Mouse (Mus musculus) spleen, postnatal 10 days (tissue): ENCODE measurements at regions not wholly inside any gene's neighbourhood (a gene's known extent, or its start where the extent isn't known, plus 50 kb on each side); places are given as distances from the start of the nearest gene placed in this dataset.

Experiments used
- DNase-seq, 2 experiments: peaks; one replicate each; pipeline ENCODE4 v3.0.0; 2021 to 2022; ENCODE audit warnings: low spot score in 2 of 2

DNA sequence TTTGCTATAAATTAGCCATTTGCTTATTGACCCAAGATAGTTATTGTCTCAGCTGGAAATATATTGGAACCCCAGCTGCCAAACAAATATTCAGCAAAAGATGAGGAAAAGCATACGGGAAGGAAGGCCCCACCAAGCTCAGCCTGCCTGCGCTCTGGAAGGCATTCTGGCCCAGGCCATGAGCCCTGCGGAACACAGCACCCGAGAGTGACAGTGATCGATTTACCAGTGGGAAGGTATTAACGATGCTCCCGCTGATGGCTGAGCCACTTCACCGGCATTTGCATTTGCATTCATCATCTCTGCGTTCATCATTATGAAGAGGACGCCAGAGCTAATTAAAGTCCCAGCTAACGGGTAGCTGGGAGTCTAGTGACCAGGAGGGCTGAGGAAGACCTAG is 174.8 kb downstream of the Irx2 start:
- DNase-seq, result no peak

DNA sequence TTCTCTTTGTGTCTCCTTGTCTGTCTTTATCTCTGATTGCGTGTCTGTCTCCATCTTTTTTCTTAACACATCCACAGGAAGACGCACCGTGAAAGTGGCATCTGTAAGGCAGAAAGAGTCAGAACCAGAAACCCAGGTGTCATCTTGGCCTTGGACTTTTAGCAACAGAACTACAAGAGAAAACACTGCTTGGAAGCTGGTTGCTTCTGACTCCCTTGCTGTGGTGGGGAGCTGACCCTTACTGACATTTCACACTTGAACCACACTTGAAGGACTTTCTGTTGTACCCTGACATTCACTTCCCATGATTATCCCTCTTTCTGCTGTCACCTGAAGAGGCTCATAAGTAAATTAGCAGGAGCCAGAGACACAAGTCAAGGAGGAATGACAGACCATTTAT is 180.6 kb downstream of the Irx2 start:
- DNase-seq, result no peak

DNA sequence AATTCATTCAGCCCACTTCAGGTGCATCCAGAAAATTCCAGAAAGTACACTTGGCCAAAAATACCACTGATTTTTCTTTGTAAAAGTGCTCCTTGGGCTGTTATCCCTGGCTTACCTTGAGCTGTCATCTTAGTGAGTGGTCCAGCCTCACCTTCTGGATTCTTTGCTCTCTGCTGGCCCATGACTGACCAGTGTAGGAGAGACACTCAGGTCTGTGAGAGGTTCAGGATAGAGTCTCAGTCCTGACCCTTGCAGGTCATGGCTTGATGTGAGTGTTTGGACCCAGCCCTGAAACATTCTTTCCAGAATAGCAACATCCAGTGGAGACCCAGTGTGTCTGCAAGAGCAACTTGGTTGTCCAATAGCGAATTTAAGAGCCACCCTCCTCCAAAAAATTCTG is 182.0 kb downstream of the Irx2 start:
- no peak for DNase-seq

DNA sequence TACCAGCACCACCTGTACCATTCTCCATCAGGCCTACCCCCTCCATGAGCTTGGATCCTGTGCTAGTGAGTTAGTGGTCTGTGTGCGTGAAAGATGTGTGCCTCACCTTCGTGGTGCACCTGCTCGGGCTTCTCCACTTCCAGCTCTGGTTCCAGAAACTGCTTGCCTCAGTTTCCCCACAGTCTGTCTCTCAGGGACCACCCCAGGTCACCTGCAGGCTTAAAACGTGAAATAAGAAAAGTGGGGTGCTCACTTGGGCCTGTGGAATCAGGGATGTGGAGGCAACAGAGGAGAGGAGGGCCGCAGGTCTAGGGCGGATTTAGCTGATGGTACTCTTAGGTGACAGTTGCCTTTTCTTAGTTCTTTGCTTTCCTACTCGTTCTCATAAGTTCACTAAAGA is 186.0 kb downstream of the Irx2 start:
- DNase-seq, result no peak

DNA sequence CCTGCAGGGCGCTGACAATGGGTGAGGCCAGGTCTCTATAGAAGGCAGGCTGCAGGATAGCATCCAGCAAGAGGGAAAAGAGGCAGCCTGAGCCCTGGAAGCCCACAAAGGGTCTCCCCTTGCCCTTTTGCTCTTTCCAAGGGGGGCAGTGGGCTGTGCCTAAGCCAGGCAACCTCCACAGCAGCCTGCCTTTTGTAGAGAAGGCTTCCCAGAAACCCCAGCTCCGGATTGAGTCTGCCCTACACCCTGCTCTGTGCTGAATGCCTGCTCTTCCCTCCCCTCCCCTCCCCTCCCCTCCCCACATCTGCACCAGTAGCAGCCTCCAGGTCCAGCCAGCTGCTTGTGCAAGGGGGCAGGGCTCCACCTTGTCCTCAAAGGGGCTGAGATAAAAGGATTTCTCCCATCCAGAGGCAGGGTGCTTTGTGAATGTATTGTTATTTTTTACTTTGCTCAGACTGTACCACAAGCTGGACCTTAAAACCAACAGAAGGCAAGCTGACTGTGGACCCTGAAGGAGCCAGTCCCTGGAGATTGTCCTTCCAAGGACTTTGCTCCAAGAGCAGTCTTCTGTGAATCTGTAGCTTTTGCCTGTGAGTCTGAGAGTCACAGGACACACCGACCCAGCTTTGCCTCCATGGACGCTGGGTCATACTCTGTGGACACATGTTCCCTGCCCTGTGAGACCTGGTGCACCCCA is 186.8 kb downstream of the Irx2 start:
- DNase-seq, result no peak

DNA sequence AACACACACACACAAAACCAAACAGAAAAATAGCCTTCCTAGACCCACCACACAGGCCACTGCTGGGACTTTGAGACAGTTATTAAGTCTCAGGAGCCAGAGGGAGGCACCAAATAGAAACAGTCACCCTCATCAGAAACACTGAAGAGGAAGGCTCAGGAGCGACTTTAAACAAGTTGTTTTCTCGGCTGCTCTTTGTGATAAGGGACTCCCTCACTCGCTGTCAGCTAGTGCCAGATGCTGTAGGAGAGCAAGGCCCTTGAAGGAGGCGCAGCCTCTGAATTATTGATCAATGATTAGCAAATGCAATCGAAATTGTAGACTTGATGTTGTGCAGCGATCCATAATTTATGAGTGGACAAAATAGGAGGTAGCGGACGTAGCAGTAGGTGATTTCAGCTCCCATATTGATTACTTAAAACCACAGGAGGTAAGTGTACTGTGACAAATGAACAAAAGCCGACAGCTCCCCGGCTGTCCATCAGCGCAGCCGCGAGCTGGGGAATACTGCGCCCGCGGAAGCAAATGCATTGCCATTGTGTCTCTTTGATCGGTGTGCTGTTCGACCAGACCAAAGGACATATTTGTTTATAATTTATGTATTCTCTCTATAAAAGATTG is 187.4 kb downstream of the Irx2 start:
- DNase-seq, result no peak

DNA sequence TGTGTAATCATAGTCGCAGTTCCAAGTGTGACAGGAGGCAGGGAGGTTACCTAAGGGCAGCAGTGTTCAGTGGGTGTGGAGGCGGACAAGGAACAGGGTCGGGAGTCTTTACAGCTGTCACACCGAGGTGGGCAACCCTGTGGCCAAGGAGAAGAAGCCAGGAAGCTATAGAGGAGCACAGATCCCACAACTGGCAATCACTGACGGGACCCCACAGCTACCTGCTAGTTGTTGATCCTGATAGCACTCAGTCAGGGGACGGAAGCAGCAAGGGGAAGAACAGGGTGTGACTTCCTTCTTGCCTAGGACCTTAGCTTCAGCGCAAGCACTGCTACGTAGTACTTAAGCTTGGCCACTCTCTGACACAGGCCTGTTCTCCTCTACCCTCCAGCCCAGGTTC is 188.2 kb downstream of the Irx2 start:
- no peak for DNase-seq

DNA sequence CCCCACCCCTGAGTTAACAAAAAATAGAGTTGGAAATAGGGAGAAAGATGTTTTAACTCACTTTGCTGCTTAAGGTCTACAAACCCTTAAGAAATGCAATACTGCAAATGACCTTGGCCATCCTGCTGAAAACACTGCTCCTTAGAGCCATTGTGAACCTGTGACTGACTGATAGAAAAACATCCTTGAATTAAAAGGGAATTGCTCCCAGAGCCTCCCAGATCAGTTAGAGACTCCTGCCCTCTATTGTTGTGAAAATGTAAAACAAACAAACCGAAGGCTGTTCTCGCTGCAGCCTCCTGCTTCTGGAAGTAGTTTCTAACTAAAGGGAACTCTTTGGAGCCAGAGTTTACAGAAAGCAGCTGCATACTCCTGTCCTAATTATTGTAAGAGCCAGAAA is 188.9 kb downstream of the Irx2 start:
- no peak for DNase-seq

DNA sequence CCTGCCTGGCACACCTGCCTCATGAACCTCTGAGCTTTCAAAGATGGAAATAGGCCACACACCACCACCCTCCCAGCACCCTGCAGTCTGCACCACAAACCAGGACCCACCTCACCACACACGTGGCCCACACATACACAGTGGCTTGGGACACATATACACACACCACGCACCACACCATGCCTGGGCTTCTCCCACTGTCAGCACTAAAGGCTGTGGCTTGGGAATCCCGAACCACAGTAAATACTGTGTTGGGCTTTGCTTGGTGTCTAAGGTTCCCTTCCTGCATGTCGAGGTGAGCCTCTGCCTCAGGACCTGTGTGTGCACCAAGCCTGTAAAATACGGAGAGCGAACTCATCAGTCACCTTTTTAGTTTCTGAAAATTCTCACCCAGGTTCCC is 189.3 kb downstream of the Irx2 start:
- no peak for DNase-seq

DNA sequence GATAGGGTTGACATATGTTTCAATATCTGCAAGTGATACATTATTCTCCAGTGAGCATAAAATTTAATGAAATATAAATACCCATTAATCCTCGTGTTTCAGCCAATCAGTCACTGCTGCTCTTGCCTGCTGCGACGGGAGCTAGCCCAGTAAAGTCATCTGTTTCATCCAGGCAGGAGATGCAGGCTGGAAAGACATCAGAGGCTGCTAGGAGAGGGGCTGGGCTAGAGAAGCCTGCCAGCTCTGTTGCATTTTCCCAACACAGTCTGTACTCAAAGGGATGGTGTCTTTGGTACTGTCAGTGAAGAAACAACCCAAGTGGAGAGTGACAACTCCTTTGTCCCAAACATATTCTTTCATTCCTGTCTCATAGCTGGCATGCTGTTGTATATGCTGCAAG is 198.0 kb downstream of the Irx2 start:
- DNase-seq, result no peak

DNA sequence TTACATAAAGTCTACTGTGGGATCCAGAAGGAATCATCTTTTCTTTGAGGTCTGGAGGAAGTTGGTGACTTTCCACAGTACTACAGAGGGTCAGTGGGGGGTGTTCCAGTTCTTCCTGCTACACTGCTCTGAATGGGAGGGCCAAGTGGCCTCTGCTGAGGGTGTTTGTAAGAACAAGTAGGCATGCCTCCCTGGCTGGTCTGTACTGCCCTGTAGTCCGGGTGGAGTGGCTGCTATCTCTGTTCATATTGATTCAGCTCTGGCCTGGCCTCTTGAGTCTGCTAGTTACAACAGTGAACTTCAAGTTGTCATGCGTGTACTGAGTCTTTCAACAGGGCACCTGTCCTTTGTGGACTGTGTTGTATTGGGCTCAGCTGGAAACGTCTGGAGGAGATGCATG is 200.7 kb downstream of the Irx2 start:
- no peak for DNase-seq

DNA sequence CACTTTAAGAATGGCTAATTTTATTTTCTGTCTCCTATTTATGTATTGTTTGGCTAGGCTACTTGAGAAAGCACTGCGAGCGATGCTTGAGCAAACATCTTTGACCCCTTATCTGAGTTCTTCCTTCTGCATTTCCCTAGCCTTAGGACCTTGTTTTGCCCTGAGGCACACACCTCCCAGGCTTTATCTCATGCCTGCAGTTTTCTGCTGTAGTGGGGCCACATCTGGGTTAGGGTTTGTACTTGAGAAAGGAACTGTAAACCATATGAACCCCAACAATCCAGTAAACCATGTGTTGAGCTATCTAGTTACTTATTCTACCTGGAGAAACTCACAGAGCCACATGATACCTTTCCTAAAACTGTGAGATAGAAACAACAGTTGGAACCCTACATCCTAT is 204.7 kb downstream of the Irx2 start:
- no peak for DNase-seq

DNA sequence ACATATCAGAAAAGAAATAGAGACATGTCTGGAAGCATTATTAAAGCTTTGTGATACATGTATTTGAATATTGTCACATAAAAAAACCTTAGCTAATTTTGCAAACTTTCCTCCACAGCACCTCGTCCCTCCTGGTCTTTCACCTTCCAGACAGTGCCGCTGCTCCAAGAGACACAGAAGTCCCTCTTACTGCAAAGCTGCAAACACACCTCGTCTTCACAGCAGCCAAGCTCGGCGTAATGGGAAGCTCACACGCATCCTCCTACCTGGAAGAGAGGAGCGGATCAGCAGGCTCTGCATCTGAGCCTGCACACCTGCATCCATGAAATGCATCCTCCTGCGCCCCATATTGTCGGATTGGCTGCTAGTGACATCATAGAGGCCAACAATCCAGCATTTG is 208.4 kb downstream of the Irx2 start:
- no peak for DNase-seq

DNA sequence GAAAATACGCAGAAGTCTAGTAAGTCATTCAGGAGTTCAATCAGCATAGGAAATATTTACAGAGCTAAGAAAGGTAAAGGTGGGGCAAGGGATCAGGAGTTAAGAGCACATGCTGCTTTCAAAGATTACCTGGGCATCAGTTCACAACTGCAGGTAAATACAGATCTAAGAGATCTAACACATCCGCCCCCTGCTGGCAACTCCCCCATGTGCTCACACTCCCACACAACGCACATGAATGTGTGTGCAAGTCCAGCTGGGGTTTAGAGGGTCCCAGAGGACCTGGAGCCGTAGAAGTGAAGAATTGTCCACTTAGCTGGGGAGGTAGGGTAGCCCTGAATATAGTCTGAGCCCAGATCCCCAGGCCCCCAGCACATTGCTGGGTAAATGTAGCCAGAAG is 219.5 kb downstream of the Irx2 start:
- DNase-seq, result no peak

DNA sequence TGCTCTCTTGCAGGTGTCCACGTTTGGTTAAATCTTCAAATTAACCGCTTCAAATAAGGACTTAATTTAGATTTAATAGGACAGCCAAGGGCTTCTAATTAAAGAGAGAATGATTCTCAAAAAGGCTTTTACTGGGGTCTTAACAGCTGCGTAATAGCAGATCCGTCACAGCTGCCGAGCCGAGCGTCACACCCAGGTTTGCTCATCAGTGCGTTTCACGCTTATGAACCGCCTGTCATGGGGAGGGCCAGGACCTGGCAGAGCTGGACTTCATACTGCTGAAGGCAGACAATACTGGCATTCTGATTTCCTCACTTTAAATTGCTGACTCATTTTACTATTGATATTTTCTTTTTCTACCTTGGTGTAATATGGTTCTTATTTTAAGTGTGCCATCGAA is 221.2 kb downstream of the Irx2 start:
- DNase-seq, result no peak

DNA sequence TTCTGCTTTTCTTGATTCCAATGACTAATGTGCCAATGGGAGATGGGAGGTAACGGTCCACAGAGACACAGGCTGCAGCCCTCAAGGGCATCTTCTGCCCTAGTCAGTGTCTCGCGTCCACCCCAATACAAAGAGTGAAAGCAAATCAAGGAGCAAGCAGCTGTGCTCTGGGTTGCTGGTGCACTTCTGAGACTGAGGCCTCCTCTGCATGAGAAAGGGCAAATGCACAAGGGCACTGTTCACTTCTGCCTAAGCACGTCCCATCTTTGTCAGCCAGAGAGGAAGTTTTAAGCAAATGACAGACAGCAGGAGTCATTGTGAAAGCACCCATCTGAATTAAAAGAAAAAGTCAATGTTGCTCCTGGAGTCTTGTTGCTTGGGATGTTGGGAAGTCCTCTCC is 224.3 kb downstream of the Irx2 start:
- DNase-seq, result no peak

DNA sequence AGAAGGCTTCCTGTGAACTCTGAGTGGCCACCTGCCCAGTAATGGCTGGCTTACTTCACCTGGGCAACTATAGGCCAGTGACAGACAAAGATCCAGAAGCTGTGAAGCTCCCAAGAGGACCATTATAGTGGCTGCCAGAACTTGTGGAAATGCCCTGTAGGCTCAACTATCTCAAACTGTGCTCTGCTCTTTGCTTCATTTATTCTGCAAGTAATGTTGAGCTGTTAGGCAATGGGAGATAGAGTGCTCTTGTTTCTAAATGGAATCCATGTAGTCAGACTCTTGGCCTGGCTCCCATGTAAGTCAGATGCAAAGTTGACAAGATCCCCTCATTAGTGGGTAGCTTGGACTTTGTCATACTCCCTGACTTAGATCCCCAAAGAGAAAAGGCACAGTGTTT is 247.3 kb downstream of the Irx2 start:
- DNase-seq, result no peak

DNA sequence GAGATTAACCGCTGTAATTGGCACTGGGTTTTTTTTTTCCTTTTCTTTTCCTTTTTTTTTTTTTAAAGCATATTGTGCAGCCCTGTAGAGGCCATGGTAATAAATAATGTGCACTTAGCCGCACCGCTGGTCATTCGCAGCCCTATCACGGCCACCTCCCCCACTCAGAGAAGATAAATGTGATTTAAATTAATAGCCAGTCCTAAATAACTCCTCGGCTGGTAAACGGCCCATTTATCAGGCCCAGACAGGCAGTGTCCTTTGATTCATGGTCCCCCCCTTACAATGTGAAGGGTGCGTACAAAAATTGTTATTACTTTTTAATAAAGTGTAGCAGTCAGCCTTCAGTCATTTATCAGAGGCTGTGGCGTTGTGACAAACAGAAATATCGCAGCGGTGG is 266.4 kb downstream of the Irx2 start:
- DNase-seq, result no peak

DNA sequence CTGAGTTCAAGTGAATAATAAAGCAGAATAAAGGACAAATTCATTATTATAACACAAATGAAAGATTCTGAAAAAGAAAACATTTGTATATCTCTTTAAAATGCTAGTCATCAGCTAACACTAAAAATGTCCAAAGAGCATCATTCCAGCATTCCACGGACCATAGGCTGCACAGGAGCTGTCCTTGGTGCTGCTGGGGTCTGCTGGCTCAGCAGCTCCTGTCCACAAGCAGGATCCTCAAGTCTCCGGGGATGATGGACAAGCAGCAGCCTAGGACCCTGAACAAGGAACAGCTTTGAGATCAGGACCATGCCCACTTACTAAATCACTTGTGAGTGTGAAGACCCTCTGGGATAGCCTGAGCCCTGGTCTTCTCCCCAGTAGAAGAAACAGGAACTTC is 274.0 kb downstream of the Irx2 start:
- no peak for DNase-seq

DNA sequence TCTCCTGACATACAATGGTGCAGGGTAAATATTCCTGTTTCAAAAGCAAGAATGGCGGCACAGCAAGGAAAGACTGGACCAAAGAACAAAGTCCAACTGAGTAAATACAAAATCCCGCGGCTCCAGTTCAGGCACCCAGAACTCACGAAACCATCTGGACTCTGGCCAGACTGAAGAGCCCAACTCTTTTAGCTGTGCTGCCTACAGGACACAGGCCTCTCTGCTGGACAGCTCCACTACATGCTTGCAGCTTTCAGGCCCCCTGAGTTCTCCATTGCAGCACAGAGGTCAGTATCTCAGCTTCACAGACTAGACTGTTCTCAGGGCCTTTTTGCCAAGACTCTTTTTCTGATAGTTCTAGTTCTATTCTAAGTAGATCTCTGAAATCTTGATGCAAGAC is 290.3 kb downstream of the Irx2 start:
- DNase-seq, result no peak

DNA sequence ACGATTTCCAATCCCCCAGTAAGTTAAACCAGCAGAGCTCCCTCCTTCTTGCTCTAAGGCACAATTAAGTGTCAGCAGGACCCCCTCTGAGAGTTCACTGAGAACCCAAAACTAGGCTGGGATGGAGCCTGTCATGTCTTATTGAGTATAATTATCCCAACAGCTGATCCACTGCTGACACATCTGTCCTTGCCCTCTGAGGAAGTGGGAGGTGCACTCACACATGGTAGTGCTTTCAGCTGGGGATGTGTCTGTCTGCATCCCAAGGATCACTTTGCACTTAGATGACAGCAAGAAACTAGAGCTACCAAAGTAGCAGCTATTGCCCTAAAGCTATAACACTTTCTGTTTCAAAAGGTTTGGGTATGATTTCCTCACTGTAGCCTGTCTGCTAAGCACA is 291.7 kb downstream of the Irx2 start:
- no peak for DNase-seq

DNA sequence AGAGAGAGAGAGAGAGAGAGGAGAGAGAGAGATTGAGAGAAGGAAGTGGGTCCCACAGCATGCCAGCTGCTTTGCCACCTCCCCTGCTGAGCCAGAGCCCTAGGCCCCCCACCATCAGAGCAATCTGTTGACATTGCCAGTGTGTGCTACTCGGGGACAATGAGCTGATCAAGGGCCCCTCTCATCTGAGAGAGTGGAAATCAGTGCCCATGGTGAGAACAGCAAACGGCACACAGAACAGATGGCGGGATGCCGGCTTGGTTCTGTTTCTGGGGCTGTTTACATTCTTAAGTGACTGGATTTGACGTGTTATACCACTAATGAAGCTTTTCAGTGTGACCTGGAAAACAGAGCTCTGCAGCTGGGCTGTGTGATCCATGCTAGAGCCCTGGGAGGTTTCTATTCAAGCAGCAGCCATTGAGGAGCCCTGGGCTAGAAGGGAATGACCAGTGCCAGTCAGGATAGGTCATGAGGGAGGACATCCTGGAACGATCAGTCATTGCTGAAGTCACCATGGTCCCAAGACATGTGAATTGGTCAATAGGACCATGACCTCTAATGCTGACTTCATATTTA is 296.0 kb downstream of the Irx2 start:
- DNase-seq, result no peak

DNA sequence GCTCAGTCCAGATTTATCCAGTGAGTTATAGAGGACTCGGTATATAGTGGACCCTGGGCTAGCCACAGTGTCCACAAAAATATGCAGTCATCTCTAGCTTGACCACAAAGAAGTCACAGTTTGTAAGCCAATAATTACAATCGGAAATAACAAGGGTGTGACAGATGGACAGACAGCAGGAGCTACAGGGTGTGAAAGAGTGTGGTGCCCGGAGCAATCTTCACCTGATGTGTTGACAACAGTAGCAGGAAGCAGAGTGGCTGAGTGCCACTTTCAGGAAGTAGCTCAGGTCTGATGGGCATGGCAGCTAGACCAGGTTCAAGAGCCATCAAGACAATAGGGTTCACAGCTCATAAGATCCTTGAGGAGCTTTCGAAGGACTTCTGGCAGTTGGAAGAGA is 308.6 kb downstream of the Irx2 start:
- DNase-seq, result no peak
